Mouse (Mus musculus) hindbrain, embryonic 10.5 days (tissue): ENCODE measurements around the gene Iqsec1. TPM values are rescaled to one million over a fixed set of nuclear protein-coding genes. Genes with fewer than 3 reads are reported as not detected.

Experiments
- DNase-seq: peaks from one replicate; pipeline ENCODE4 v3.0.0-alpha.2; 2017; ENCODE audit warnings: low spot score
- H3K27ac ChIP-seq: fragments of 300-500 bp; sonication (generic); 2 replicates; pipeline ENCODE4 v1.5.1; 2016; ENCODE audit warnings: mild to moderate bottlenecking, moderate library complexity
- H3K27me3 ChIP-seq: fragments of 300-500 bp; sonication (generic); 2 replicates; pipeline ENCODE4 v1.6.1; 2016; ENCODE audit warnings: mild to moderate bottlenecking; ENCODE audit not compliant: poor library complexity, insufficient read depth, severe bottlenecking
- H3K36me3 ChIP-seq: fragments of 300-500 bp; sonication (generic); 2 replicates; pipeline ENCODE4 v1.6.1; 2016; ENCODE audit warnings: mild to moderate bottlenecking, moderate library complexity
- H3K4me1 ChIP-seq: fragments of 300-500 bp; sonication (generic); replicated peaks from 2 replicates; pipeline ENCODE4 v1.6.1; 2016; ENCODE audit warnings: mild to moderate bottlenecking
- H3K4me3 ChIP-seq: fragments of 300-500 bp; sonication (generic); 2 replicates; pipeline ENCODE4 v1.5.1; 2016; ENCODE audit warnings: mild to moderate bottlenecking, moderate library complexity
- H3K9me3 ChIP-seq: fragments of 300-500 bp; sonication (generic); 2 replicates; pipeline ENCODE4 v1.6.1; 2016; ENCODE audit warnings: mild to moderate bottlenecking, moderate library complexity
- WGBS: fragments of 180-500 bp; shearing (Covaris S2); methylation state at CpG from one replicate; pipeline ENCODE4 v1.1.7; 2016; 5-methylcytosine and 5-hydroxymethylcytosine counted together
- polyA plus RNA-seq: library from polyadenylated mRNA; unstranded; fragments of >200 nt; fragmentation: Nextera tagmentation; extraction: Ambion mirVana; gene quantifications from 2 replicates; pipeline ENCODE4 v1.2.1, GENCODE M21; 2016

Gene Iqsec1
- polyA plus RNA-seq, 1 experiment from 2014 or later: 13.8 TPM

DNA sequence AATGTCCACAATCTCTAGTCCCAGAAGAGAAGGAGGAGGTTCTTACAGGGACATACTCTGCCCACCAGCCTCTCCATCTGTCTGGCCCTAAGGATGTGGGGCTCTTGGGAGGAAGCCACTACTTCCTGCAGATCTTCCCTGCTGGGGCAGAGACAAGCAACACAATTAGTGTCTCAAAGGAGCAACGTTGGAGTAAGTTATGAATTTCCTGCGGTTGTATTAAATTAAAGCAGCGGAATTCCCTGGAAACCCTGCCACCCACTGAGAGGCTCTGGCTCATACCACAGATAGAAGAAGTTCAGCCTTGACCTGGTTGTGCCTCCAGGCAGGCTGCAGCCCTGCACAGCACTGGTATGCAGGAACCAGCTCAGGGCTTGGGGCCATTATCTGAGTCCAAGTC, 47.2 kb downstream of the Iqsec1 start:
- Histone ChIP-seq H3K27me3 (no peaks in the 10 kb centered on the region; the same call in 1 of the 2 replicates), H3K9me3 (no peaks in the 10 kb centered on the region), H3K27ac (no peak overlapping the region), H3K36me3 (no peaks in the 10 kb centered on the region), H3K4me1 (peaks cover 11% of the 10 kb centered on the region; the same call in 1 of the 2 replicates), H3K4me3 (no peak overlapping the region)
- 61% methylated on average over 3 of the region's 3 CpGs for WGBS
- no peak for DNase-seq

DNA sequence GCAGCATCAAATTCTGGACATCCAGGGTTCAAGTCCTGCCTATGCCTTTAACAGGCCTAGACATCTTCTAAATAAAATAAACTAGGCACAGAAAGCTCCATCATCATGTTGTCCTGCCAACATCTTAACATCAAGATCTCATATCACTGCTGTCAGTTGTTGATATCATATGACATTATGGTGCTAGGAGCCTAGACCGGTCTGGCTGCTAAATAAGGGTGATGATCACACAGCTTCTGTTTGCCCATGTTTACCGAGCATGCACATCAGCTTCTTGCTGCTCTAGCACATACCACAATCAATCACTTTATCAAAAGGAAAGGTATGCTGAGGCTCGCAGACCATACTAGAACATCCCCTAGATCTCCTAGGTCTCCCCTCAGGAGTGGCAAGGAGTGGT, 54.8 kb downstream of the Iqsec1 start:
- H3K4me1 ChIP-seq: 0 out of 2 replicates have a peak, but pooled peaks cover 6% of the 10 kb centered on the region
- no peak overlapping the region for H3K4me3 ChIP-seq
- DNase-seq: no peak
- no peaks in the 10 kb centered on the region for H3K36me3 ChIP-seq
- 95% methylated on average over 3 of the region's 3 CpGs for WGBS
- H3K9me3 ChIP-seq: 0 out of 2 replicates have a peak, but pooled peaks cover 4% of the 10 kb centered on the region
- no peak overlapping the region for H3K27ac ChIP-seq
- no peaks in the 10 kb centered on the region; the same call in 1 of the 2 replicates for H3K27me3 ChIP-seq

GRCm38 (mm10) chr6:90928806-90929205, 59.7 kb downstream of the Iqsec1 start:
- Histone ChIP-seq H3K36me3 (no peaks in the 10 kb centered on the region), H3K27me3 (no peaks in the 10 kb centered on the region), H3K27ac (no peak overlapping the region), H3K4me3 (no peak overlapping the region), H3K4me1 (peaks cover 35% of the 10 kb centered on the region), H3K9me3 (0 out of 2 replicates have a peak, but pooled peaks cover 4% of the 10 kb centered on the region)
- DNase-seq: no peak
- 92% methylated on average over 2 of the region's 2 CpGs for WGBS

- 0 out of 2 replicates have a peak overlapping the region, but pooled peaks have one; percentile 16 for H3K27ac ChIP-seq
- peaks cover 64% of the 10 kb centered on the region for H3K4me1 ChIP-seq
- WGBS: 87% methylated on average over 3 of the region's 3 CpGs
- no peaks in the 10 kb centered on the region for H3K9me3 ChIP-seq
- no peak for DNase-seq
- H3K4me3 ChIP-seq: no peak overlapping the region
- H3K27me3 ChIP-seq: no peaks in the 10 kb centered on the region
- no peaks in the 10 kb centered on the region for H3K36me3 ChIP-seq
These were observed 63.0 kb downstream of the Iqsec1 start for GRCm38 (mm10) chr6:90925472-90925871.

DNA sequence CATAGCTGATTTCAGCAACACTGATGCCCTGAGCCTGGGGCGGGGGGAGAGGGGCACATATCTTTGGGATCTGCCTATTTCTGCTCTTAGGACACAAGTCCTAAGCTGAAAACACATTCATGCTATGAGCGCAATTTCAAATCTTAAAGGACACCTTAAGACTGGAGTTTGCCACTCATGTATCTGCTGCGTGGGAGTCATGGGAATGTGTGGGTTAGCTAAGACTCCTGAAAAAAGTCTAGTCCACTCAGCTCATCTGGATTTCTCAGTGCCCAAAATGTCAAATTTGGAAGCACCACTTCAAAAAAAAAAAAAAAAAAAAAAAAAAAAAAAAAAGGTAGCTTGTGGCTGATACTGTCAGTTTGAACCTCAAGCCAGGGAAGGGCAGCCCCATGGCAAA, 63.7 kb downstream of the Iqsec1 start:
- Histone ChIP-seq H3K27me3 (no peaks in the 10 kb centered on the region), H3K4me3 (no peak overlapping the region), H3K9me3 (no peaks in the 10 kb centered on the region), H3K4me1 (peaks cover 71% of the 10 kb centered on the region), H3K27ac (peak overlapping the region; percentile 45; the same call in 1 of the 2 replicates), H3K36me3 (no peaks in the 10 kb centered on the region)
- no peak for DNase-seq
- 91% methylated on average over 3 of the region's 3 CpGs for WGBS

GRCm38 (mm10) chr6:90924379-90924778, 64.1 kb downstream of the Iqsec1 start:
- peak; percentile 30 for DNase-seq
- Histone ChIP-seq H3K4me1 (peaks cover 75% of the 10 kb centered on the region), H3K27me3 (no peaks in the 10 kb centered on the region), H3K9me3 (no peaks in the 10 kb centered on the region), H3K36me3 (no peaks in the 10 kb centered on the region), H3K27ac (peak overlapping the region; percentile 50; the same call in 1 of the 2 replicates), H3K4me3 (no peak overlapping the region)
- 55% methylated on average over 4 of the region's 4 CpGs for WGBS

- Histone ChIP-seq H3K4me3 (no peak overlapping the region), H3K4me1 (peaks cover 64% of the 10 kb centered on the region), H3K36me3 (no peaks in the 10 kb centered on the region), H3K27ac (peak overlapping the region; percentile 53; the same call in 1 of the 2 replicates), H3K27me3 (no peaks in the 10 kb centered on the region), H3K9me3 (no peaks in the 10 kb centered on the region)
- WGBS: 78% methylated on average over 9 of the region's 9 CpGs
- no peak for DNase-seq
These were observed 67.1 kb downstream of the Iqsec1 start for GRCm38 (mm10) chr6:90921259-90921946.

GRCm38 (mm10) chr6:90920510-90921220, 67.8 kb downstream of the Iqsec1 start:
- Histone ChIP-seq H3K36me3 (no peaks in the 10 kb centered on the region), H3K4me1 (peaks cover 56% of the 10 kb centered on the region), H3K27ac (peak overlapping the region; percentile 77; the same call in 1 of the 2 replicates), H3K27me3 (no peaks in the 10 kb centered on the region), H3K4me3 (no peak overlapping the region), H3K9me3 (no peaks in the 10 kb centered on the region)
- DNase-seq: peak; percentile 23
- WGBS: 53% methylated on average over 5 of the region's 5 CpGs

GRCm38 (mm10) chr6:90919636-90920420, 68.7 kb downstream of the Iqsec1 start:
- Histone ChIP-seq H3K27me3 (no peaks in the 10 kb centered on the region), H3K4me3 (no peak overlapping the region), H3K36me3 (no peaks in the 10 kb centered on the region), H3K4me1 (peaks cover 51% of the 10 kb centered on the region), H3K27ac (peak overlapping the region; percentile 77), H3K9me3 (no peaks in the 10 kb centered on the region)
- WGBS: 66% methylated on average over 4 of the region's 4 CpGs
- no peak for DNase-seq

- H3K9me3 ChIP-seq: no peaks in the 10 kb centered on the region
- H3K36me3 ChIP-seq: no peaks in the 10 kb centered on the region
- no peak for DNase-seq
- 67% methylated on average over 2 of the region's 2 CpGs for WGBS
- H3K27ac ChIP-seq: no peak overlapping the region
- H3K4me1 ChIP-seq: peaks cover 13% of the 10 kb centered on the region
- no peak overlapping the region for H3K4me3 ChIP-seq
- H3K27me3 ChIP-seq: no peaks in the 10 kb centered on the region
These were observed 72.9 kb downstream of the Iqsec1 start for GRCm38 (mm10) chr6:90915585-90915984.

DNA sequence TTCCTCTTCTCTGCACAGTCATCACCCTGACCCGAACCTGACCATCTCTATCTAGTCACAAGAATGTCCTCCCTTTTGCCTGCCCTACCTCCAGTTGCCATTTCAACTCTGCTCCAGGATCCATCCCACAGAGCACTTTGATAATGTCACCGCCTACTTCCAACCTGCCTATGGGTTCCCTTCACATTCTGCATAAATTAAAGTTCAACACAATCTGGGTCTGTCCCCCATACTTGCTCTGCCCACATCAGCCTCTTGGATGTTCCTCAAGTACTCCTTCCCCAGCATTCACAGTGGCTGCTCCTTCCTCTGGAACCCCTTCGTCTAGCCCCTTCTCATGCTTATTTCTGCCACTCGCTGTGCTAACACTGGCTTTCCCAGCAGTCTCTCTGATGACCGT, 74.7 kb downstream of the Iqsec1 start:
- DNase-seq: no peak
- no peaks in the 10 kb centered on the region for H3K27me3 ChIP-seq
- no peak overlapping the region for H3K27ac ChIP-seq
- 90% methylated on average over 5 of the region's 5 CpGs for WGBS
- H3K4me1 ChIP-seq: no peaks in the 10 kb centered on the region
- H3K36me3 ChIP-seq: no peaks in the 10 kb centered on the region
- H3K4me3 ChIP-seq: no peak overlapping the region
- H3K9me3 ChIP-seq: no peaks in the 10 kb centered on the region

GRCm38 (mm10) chr6:90912768-90913167, 75.7 kb downstream of the Iqsec1 start:
- no peak for DNase-seq
- no peak overlapping the region for H3K4me3 ChIP-seq
- H3K36me3 ChIP-seq: no peaks in the 10 kb centered on the region
- no peaks in the 10 kb centered on the region for H3K27me3 ChIP-seq
- H3K9me3 ChIP-seq: no peaks in the 10 kb centered on the region
- 85% methylated on average over 6 of the region's 6 CpGs for WGBS
- H3K27ac ChIP-seq: no peak overlapping the region
- no peaks in the 10 kb centered on the region for H3K4me1 ChIP-seq
